In the genomic region with DNA sequence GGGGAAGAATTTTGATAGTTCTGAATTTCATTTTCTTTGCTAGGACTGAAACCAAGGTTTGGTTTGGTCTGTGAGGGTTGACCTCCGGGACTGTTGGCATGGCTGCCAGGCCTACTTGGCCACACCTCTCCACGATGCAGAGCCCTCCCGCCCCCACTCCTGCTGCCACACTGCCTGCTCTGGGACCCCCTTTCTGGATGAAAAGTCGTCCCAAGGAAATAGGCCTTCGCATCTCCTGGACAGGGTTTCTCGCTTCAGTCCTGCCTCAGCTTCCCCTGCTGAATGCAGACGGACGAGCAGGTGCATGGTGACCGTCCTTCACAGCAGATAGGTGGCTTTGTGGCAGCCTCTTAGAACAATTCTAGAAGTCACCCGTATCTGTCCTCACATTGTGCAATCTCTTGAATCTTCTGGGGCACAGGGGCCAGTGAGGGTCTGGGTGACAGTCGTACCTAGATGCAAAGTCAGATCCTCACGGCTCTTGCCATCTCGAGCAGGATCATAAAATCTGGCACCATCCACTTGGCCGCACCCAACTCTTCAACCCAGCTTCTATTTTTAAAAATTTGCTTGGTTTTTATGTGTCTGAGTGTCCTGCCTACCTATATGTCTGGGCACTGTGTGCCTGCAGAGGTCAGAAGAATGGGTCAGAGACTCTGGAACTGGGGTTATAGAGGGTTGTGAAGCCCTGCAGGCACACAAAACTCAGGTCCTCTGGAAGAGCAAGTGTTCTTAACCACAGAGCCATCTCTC, we compare ENCODE assay signal across 22 mouse cellular contexts. TPM values are rescaled to one million over a fixed set of nuclear protein-coding genes. Genes with fewer than 3 reads are reported as not detected.
DNase-seq lines count a peak whose midpoint lies in the region; ATAC-seq and TF ChIP-seq lines count a peak whose summit lies in the region.
"Had no signal": no experiment of that assay in that cellular context is flagged by ENCODE, and none has a peak within 500 bp of the region (broad histone marks: within the 10 kb centered on the region; RNA-seq: fewer than 3 reads in every experiment).

No protein-coding gene starts in this region.

- H3K4me2 ChIP-seq in forebrain, embryonic 14.5 days (ENCODE audit: low read length) = peak overlapping the region; percentile 56
- H3K4me2 ChIP-seq in midbrain, postnatal 0 days (ENCODE audit: low read depth, low read length, poor library complexity, severe bottlenecking) = peak overlapping the region; percentile 54; the same call in 1 of the 2 replicates
- H3K4me2 ChIP-seq: embryonic facial prominence, embryonic 15.5 days; kidney, embryonic 15.5 days; liver, embryonic 12.5 days; lung, embryonic 14.5 days; neural tube, embryonic 12.5 days had no signal

- intact Hi-C loops in left cerebral cortex, adult 2 months (cut with DNase I) = no loop called here

- peaks cover 33% of the 10 kb centered on the region for H3K4me1 ChIP-seq in forebrain, embryonic 14.5 days (ENCODE audit: control insufficient read depth, insufficient read depth, low read length)
- H3K4me1 ChIP-seq in forebrain, embryonic 10.5 days = peaks cover 74% of the 10 kb centered on the region
- peaks cover 19% of the 10 kb centered on the region for H3K4me1 ChIP-seq in cortical plate, adult 2 months (ENCODE audit: control insufficient read depth, insufficient read depth, low read length)
- H3K4me1 ChIP-seq in midbrain, postnatal 0 days (ENCODE audit: insufficient read depth, low read length) = peaks cover 7% of the 10 kb centered on the region; the same call in 1 of the 2 replicates

- H3K27me3 ChIP-seq in forebrain, embryonic 14.5 days (replicated peaks; ENCODE audit: control insufficient read depth, insufficient read depth, low read length) = no peaks in the 10 kb centered on the region
- H3K27me3 ChIP-seq in forebrain, embryonic 10.5 days (ENCODE audit: poor library complexity, severe bottlenecking) = peaks cover 100% of the 10 kb centered on the region
- 0 out of 2 replicates have a peak, but pooled peaks cover 19% of the 10 kb centered on the region for H3K27me3 ChIP-seq in midbrain, postnatal 0 days (ENCODE audit: insufficient read depth, low read length)
- H3K27me3 ChIP-seq: Patski had no signal

- no peak for TF ChIP-seq POLR2A in cortical plate, adult 2 months (IDR thresholded peaks at IDR 0.05; ENCODE audit: extremely low read depth, insufficient read depth, low read length)

- H3K27ac ChIP-seq in forebrain, embryonic 14.5 days (ENCODE audit: low read depth, low read length) = peak overlapping the region; percentile 48; the same call in 1 of the 2 replicates
- no peak overlapping the region for H3K27ac ChIP-seq in forebrain, embryonic 10.5 days
- peak overlapping the region; percentile 94 for H3K27ac ChIP-seq in left cerebral cortex, adult 2 months
- H3K27ac ChIP-seq in cortical plate, adult 2 months (ENCODE audit: insufficient read depth, low read length) = peak overlapping the region; percentile 96
- H3K27ac ChIP-seq in midbrain, postnatal 0 days (ENCODE audit: low read depth, low read length) = no peak overlapping the region
- H3K27ac ChIP-seq: embryonic facial prominence, embryonic 15.5 days; heart, embryonic 10.5 days; kidney, embryonic 15.5 days; liver, embryonic 12.5 days; neural tube, embryonic 12.5 days had no signal

- peak overlapping the region; percentile 77 for H3K9ac ChIP-seq in forebrain, embryonic 14.5 days (ENCODE audit: low read length)
- no peak overlapping the region for H3K9ac ChIP-seq in midbrain, postnatal 0 days (replicated peaks; ENCODE audit: low read length, poor library complexity, severe bottlenecking)
- H3K9ac ChIP-seq: embryonic facial prominence, embryonic 15.5 days; kidney, embryonic 15.5 days; liver, embryonic 12.5 days; lung, embryonic 14.5 days; neural tube, embryonic 12.5 days had no signal

- ATAC-seq in forebrain, embryonic 14.5 days = no peak
- no peak for ATAC-seq in midbrain, postnatal 0 days (ENCODE audit: low FRiP score)
- ATAC-seq in megakaryocyte, adult 5-6 weeks (ENCODE audit: poor library complexity, severe bottlenecking) = no peak
- ATAC-seq: activated CD4-positive, CD25-positive, alpha-beta regulatory T cell, adult 4 months; liver, embryonic 12.5 days; Patski had no signal

- peaks cover 34% of the 10 kb centered on the region for H3K36me3 ChIP-seq in forebrain, embryonic 14.5 days (ENCODE audit: control insufficient read depth, insufficient read depth, low read length)
- no peaks in the 10 kb centered on the region; the same call in 1 of the 2 replicates for H3K36me3 ChIP-seq in forebrain, embryonic 10.5 days (replicated peaks)
- H3K36me3 ChIP-seq in midbrain, postnatal 0 days (ENCODE audit: insufficient read depth, low read length) = no peaks in the 10 kb centered on the region
- H3K36me3 ChIP-seq: heart, embryonic 10.5 days; liver, embryonic 12.5 days; neural tube, embryonic 12.5 days had no signal

- H3K4me3 ChIP-seq in forebrain, embryonic 14.5 days (ENCODE audit: low read depth, low read length) = peak overlapping the region; percentile 38
- no peak overlapping the region for H3K4me3 ChIP-seq in forebrain, embryonic 10.5 days
- peak overlapping the region; percentile 63 for H3K4me3 ChIP-seq in left cerebral cortex, adult 2 months
- H3K4me3 ChIP-seq in cortical plate, adult 2 months (ENCODE audit: insufficient read depth, low read length) = peak overlapping the region; percentile 72
- no peak overlapping the region for H3K4me3 ChIP-seq in midbrain, postnatal 0 days (ENCODE audit: low read depth, low read length)
- H3K4me3 ChIP-seq: embryonic facial prominence, embryonic 15.5 days; heart, embryonic 10.5 days; kidney, embryonic 15.5 days; liver, embryonic 12.5 days; neural tube, embryonic 12.5 days had no signal

- no peak for TF ChIP-seq CTCF in left cerebral cortex, adult 2 months (IDR thresholded peaks at IDR 0.05)
- TF ChIP-seq CTCF in cortical plate, adult 2 months (IDR thresholded peaks at IDR 0.05; ENCODE audit: extremely low read depth, insufficient read depth, low read length) = no peak
- TF ChIP-seq CTCF in midbrain, postnatal 0 days (IDR thresholded peaks at IDR 0.05) = no peak

- no peak for DNase-seq in forebrain, embryonic 14.5 days (ENCODE audit: low spot score)
- DNase-seq in forebrain, embryonic 10.5 days (ENCODE audit: extremely low spot score, low spot score) = no peak
- no peak for DNase-seq in left cerebral cortex, adult 2 months (ENCODE audit: extremely low spot score in 1 of 2, low spot score in 2 of 2)
- DNase-seq in left cerebral cortex, adult 9 months (ENCODE audit: low spot score in 2 of 2) = no peak
- DNase-seq in midbrain, postnatal 0 days (ENCODE audit: low spot score) = no peak
- DNase-seq: adrenal gland, postnatal 25 days; embryo, embryonic 11 days; heart, postnatal 14 days; lung, embryonic 14.5 days; lung, postnatal 4 days; right cerebral cortex, postnatal 4 days; thymus, postnatal 36 days had no signal

- 84% methylated on average over 14 of the region's 14 CpGs for whole genome bisulfite sequencing in forebrain, embryonic 14.5 days
- 89% methylated on average over 14 of the region's 14 CpGs for WGBS in forebrain, embryonic 10.5 days
- WGBS in midbrain, postnatal 0 days = 92% methylated on average over 14 of the region's 14 CpGs

- no peaks in the 10 kb centered on the region for H3K9me3 ChIP-seq in forebrain, embryonic 14.5 days (replicated peaks; ENCODE audit: control insufficient read depth, low read length)
- H3K9me3 ChIP-seq in forebrain, embryonic 10.5 days = no peaks in the 10 kb centered on the region
- no peaks in the 10 kb centered on the region for H3K9me3 ChIP-seq in midbrain, postnatal 0 days (ENCODE audit: low read length)
- H3K9me3 ChIP-seq: embryonic facial prominence, embryonic 15.5 days; heart, embryonic 10.5 days; kidney, embryonic 15.5 days; liver, embryonic 12.5 days; neural tube, embryonic 12.5 days had no signal

RNA-seq across cellular contexts. Expression of a gene that starts 31.6 kb away (rescaled TPM):
- polyA plus RNA-seq in forebrain, embryonic 14.5 days (2014; fragmentation: Nextera tagmentation; extraction: Ambion mirVana) = 237 and 318 TPM in 2 replicates
- 0.46 and 1.8 TPM in 2 replicates for polyA plus RNA-seq in forebrain, embryonic 10.5 days (2016; fragmentation: Nextera tagmentation; extraction: Ambion mirVana)
- 100 to 1,000 TPM; 347 to 350 TPM for total RNA-seq in left cerebral cortex, adult 2 months (2021)
- 82.8 and 89.1 TPM in 2 replicates for polyA plus RNA-seq in cortical plate, adult 2 months (2012; rRNA removed)
- total RNA-seq in midbrain, postnatal 0 days (2014; rRNA removed) = 40.1 and 62.5 TPM in 2 replicates
- polyA plus RNA-seq in midbrain, postnatal 0 days (2015; fragmentation: Nextera tagmentation; extraction: Ambion mirVana) = 41.7 and 53.7 TPM in 2 replicates
- 23.8 and 26.9 TPM in 2 replicates for total RNA-seq in megakaryocyte, adult 5-6 weeks (2015)
- total RNA-seq in megakaryocyte, adult 5-6 weeks (2017) = 7.7 and 17.0 TPM in 2 replicates

RNA-seq across cellular contexts. Expression of a gene that starts 45.7 kb away (rescaled TPM):
- 1.5 and 1.7 TPM in 2 replicates for polyA plus RNA-seq in forebrain, embryonic 14.5 days (2014; fragmentation: Nextera tagmentation; extraction: Ambion mirVana)
- polyA plus RNA-seq in forebrain, embryonic 10.5 days (2016; fragmentation: Nextera tagmentation; extraction: Ambion mirVana) = 1.3 and 2.1 TPM in 2 replicates
- total RNA-seq in left cerebral cortex, adult 2 months (2021) = not detected
- polyA plus RNA-seq in cortical plate, adult 2 months (2012; rRNA removed) = 0.30 and 0.42 TPM in 2 replicates
- total RNA-seq in midbrain, postnatal 0 days (2014; rRNA removed) = not detected in 2 replicates
- 0.39 and 0.71 TPM in 2 replicates for polyA plus RNA-seq in midbrain, postnatal 0 days (2015; fragmentation: Nextera tagmentation; extraction: Ambion mirVana)
- 40.4 and 45.2 TPM in 2 replicates for total RNA-seq in megakaryocyte, adult 5-6 weeks (2015)
- 20.6 and 25.5 TPM in 2 replicates for total RNA-seq in megakaryocyte, adult 5-6 weeks (2017)
- total RNA-seq: adrenal gland, postnatal 25 days; layer of hippocampus, adult 18-20 months had no signal

RNA-seq across cellular contexts. Expression of a gene that starts 54.1 kb away (rescaled TPM):
- polyA plus RNA-seq in forebrain, embryonic 14.5 days (2014; fragmentation: Nextera tagmentation; extraction: Ambion mirVana) = 8.6 and 9.4 TPM in 2 replicates
- polyA plus RNA-seq in forebrain, embryonic 10.5 days (2016; fragmentation: Nextera tagmentation; extraction: Ambion mirVana) = 2.9 and 3.5 TPM in 2 replicates
- 10 to 100 TPM in 1 of 2 experiments, 1 to 10 TPM in 1; 9.7 to 11.1 TPM for total RNA-seq in left cerebral cortex, adult 2 months (2021)
- polyA plus RNA-seq in cortical plate, adult 2 months (2012; rRNA removed) = 14.9 and 16.0 TPM in 2 replicates
- 7.6 and 7.7 TPM in 2 replicates for total RNA-seq in midbrain, postnatal 0 days (2014; rRNA removed)
- polyA plus RNA-seq in midbrain, postnatal 0 days (2015; fragmentation: Nextera tagmentation; extraction: Ambion mirVana) = 12.6 and 14.5 TPM in 2 replicates
- 1.4 and 2.6 TPM in 2 replicates for total RNA-seq in megakaryocyte, adult 5-6 weeks (2015)
- total RNA-seq in megakaryocyte, adult 5-6 weeks (2017) = 0.28 and 4.4 TPM in 2 replicates

Comparison
In these comparisons a context has a peak if more than half of its experiments do, and no peak if none do; other contexts are left out.
1. H3K27ac ChIP-seq: peak in forebrain, embryonic 14.5 days (single experiment), left cerebral cortex, adult 2 months (single experiment) and cortical plate, adult 2 months (single experiment); none in forebrain, embryonic 10.5 days (single experiment) and midbrain, postnatal 0 days (single experiment).
2. H3K4me3 ChIP-seq: peak in forebrain, embryonic 14.5 days (single experiment), left cerebral cortex, adult 2 months (single experiment) and cortical plate, adult 2 months (single experiment); none in forebrain, embryonic 10.5 days (single experiment) and midbrain, postnatal 0 days (single experiment).
3. RNA of a gene that starts 31.6 kb away (polyA plus RNA-seq): 237 to 318 TPM in forebrain, embryonic 14.5 days, 82.8 to 89.1 TPM in cortical plate, adult 2 months and 41.7 to 53.7 TPM in midbrain, postnatal 0 days; 0.46 to 1.8 TPM in forebrain, embryonic 10.5 days; every median in the first group is over 10 times any median in the second.